Mouse (Mus musculus) hindbrain, embryonic 16.5 days (tissue): ENCODE measurements around the gene Grid1. TPM values are rescaled to one million over a fixed set of nuclear protein-coding genes. Genes with fewer than 3 reads are reported as not detected.
A peak's percentile ranks its signal among the peaks of the same experiment; 100 is the strongest.

Source experiments
- ATAC-seq: fragments of 200-750 bp; cut with Nextera tagmentation; 2 replicates; pipeline ENCODE4 v1.8.0; 2017; ENCODE audit warnings: moderate TSS enrichment, moderate library complexity
- H3K27ac ChIP-seq: fragments of 300-500 bp; sonication (generic); 2 replicates; pipeline ENCODE4 v1.5.1; 2014; ENCODE audit warnings: low read depth, mild to moderate bottlenecking, control low read depth, low read length, moderate library complexity
- H3K27me3 ChIP-seq: fragments of 300-500 bp; sonication (generic); replicated peaks from 2 replicates; pipeline ENCODE4 v1.6.1; 2014; ENCODE audit warnings: low read length; ENCODE audit not compliant: control insufficient read depth, insufficient read depth
- H3K36me3 ChIP-seq: fragments of 300-500 bp; sonication (generic); 2 replicates; pipeline ENCODE4 v1.6.1; 2014; ENCODE audit warnings: mild to moderate bottlenecking, low read length, moderate library complexity, mixed read lengths; ENCODE audit not compliant: control insufficient read depth, insufficient read depth
- H3K4me1 ChIP-seq: fragments of 300-500 bp; sonication (generic); 2 replicates; pipeline ENCODE4 v1.6.1; 2014; ENCODE audit warnings: low read depth, low read length; ENCODE audit not compliant: control insufficient read depth, insufficient read depth
- H3K4me2 ChIP-seq: fragments of 300-500 bp; sonication (generic); 2 replicates; pipeline ENCODE4 v1.6.1; 2014; ENCODE audit warnings: mild to moderate bottlenecking, low read length, control low read depth, moderate library complexity
- H3K4me3 ChIP-seq: fragments of 300-500 bp; sonication (generic); 2 replicates; pipeline ENCODE4 v1.5.1; 2014; ENCODE audit warnings: mild to moderate bottlenecking, low read length, control low read depth, moderate library complexity
- H3K9ac ChIP-seq: fragments of 300-500 bp; sonication (generic); 2 replicates; pipeline ENCODE4 v1.6.1; 2014; ENCODE audit warnings: low read depth, mild to moderate bottlenecking, control low read depth, low read length, moderate library complexity
- H3K9me3 ChIP-seq: fragments of 300-500 bp; sonication (generic); 2 replicates; pipeline ENCODE4 v1.6.1; 2014; ENCODE audit warnings: mild to moderate bottlenecking, low read length, moderate library complexity; ENCODE audit not compliant: control insufficient read depth
- WGBS: fragments of 180-500 bp; shearing (Covaris S2); extraction: QIAGEN DNeasy Blood & Tissue Kit; methylation state at CpG from one replicate; pipeline ENCODE4 v1.1.7; 2014; 5-methylcytosine and 5-hydroxymethylcytosine counted together
- polyA plus RNA-seq: library from polyadenylated mRNA; unstranded; fragments of >200 nt; fragmentation: Nextera tagmentation; extraction: Ambion mirVana; gene quantifications from 2 replicates; pipeline ENCODE4 v1.2.1, GENCODE M21; 2015

The Grid1 gene
- polyA plus RNA-seq, 1 experiment from 2014 or later: 7.1 TPM

- WGBS: 54% methylated on average over 4 of the region's 5 CpGs
- Histone ChIP-seq H3K9ac (no peak overlapping the region), H3K4me3 (no peak overlapping the region), H3K36me3 (no peaks in the 10 kb centered on the region), H3K4me1 (no peaks in the 10 kb centered on the region), H3K9me3 (no peaks in the 10 kb centered on the region), H3K4me2 (no peak overlapping the region), H3K27ac (no peak overlapping the region), H3K27me3 (no peaks in the 10 kb centered on the region)
- no peak for ATAC-seq
These were observed 682.4 kb downstream of the Grid1 start for GRCm38 (mm10) chr14:35502324-35502723.

- Histone ChIP-seq H3K27me3 (no peaks in the 10 kb centered on the region), H3K9ac (no peak overlapping the region)
These were observed 699.5 kb downstream of the Grid1 start for GRCm38 (mm10) chr14:35519402-35519801.

GRCm38 (mm10) chr14:35538835-35539234 lies 718.9 kb downstream of the Grid1 start:
- no peaks in the 10 kb centered on the region for H3K4me1 ChIP-seq
- H3K36me3 ChIP-seq: no peaks in the 10 kb centered on the region
- no peak overlapping the region for H3K4me2 ChIP-seq
- 74% methylated on average over 3 of the region's 3 CpGs for WGBS
- H3K27me3 ChIP-seq: no peaks in the 10 kb centered on the region
- no peak overlapping the region for H3K4me3 ChIP-seq
- ATAC-seq: no peak
- H3K27ac ChIP-seq: no peak overlapping the region
- no peak overlapping the region for H3K9ac ChIP-seq
- H3K9me3 ChIP-seq: no peaks in the 10 kb centered on the region

More at GRCm38 (mm10) chr14:35519402-35519801, 699.5 kb downstream of the Grid1 start:
- Histone ChIP-seq H3K27ac (no peak overlapping the region), H3K36me3 (no peaks in the 10 kb centered on the region), H3K4me2 (no peak overlapping the region), H3K9me3 (no peaks in the 10 kb centered on the region), H3K4me1 (no peaks in the 10 kb centered on the region), H3K4me3 (no peak overlapping the region)
- ATAC-seq: no peak

- Histone ChIP-seq H3K27me3 (no peaks in the 10 kb centered on the region), H3K9ac (no peak overlapping the region), H3K4me3 (no peak overlapping the region), H3K27ac (no peak overlapping the region), H3K36me3 (no peaks in the 10 kb centered on the region), H3K4me2 (no peak overlapping the region), H3K4me1 (no peaks in the 10 kb centered on the region), H3K9me3 (no peaks in the 10 kb centered on the region)
- WGBS: 41% methylated on average over 4 of the region's 4 CpGs
- peak; percentile 68 for ATAC-seq
These were observed 721.5 kb downstream of the Grid1 start for GRCm38 (mm10) chr14:35541254-35541991.

GRCm38 (mm10) chr14:35541992-35542380 lies 722.1 kb downstream of the Grid1 start:
- no peaks in the 10 kb centered on the region for H3K4me1 ChIP-seq
- H3K9me3 ChIP-seq: no peaks in the 10 kb centered on the region
- H3K36me3 ChIP-seq: no peaks in the 10 kb centered on the region
- H3K27ac ChIP-seq: no peak overlapping the region
- no peak for ATAC-seq
- no peak overlapping the region for H3K9ac ChIP-seq
- H3K27me3 ChIP-seq: no peaks in the 10 kb centered on the region
- H3K4me3 ChIP-seq: no peak overlapping the region
- WGBS: 76% methylated on average over 1 of the region's 1 CpGs
- no peak overlapping the region for H3K4me2 ChIP-seq

- H3K4me3 ChIP-seq: no peak overlapping the region
- peak; percentile 42; the same call in 1 of the 2 replicates for ATAC-seq
- H3K36me3 ChIP-seq: no peaks in the 10 kb centered on the region
- H3K4me1 ChIP-seq: no peaks in the 10 kb centered on the region
- H3K9ac ChIP-seq: no peak overlapping the region
- no peaks in the 10 kb centered on the region for H3K9me3 ChIP-seq
- 70% methylated on average over 3 of the region's 3 CpGs for WGBS
- no peak overlapping the region for H3K4me2 ChIP-seq
- H3K27ac ChIP-seq: no peak overlapping the region
- no peaks in the 10 kb centered on the region for H3K27me3 ChIP-seq
These were observed 734.4 kb downstream of the Grid1 start for GRCm38 (mm10) chr14:35554288-35554687.

- Histone ChIP-seq H3K27ac (no peak overlapping the region), H3K9me3 (no peaks in the 10 kb centered on the region), H3K4me1 (no peaks in the 10 kb centered on the region), H3K4me3 (no peak overlapping the region), H3K9ac (no peak overlapping the region), H3K4me2 (no peak overlapping the region), H3K27me3 (no peaks in the 10 kb centered on the region), H3K36me3 (no peaks in the 10 kb centered on the region)
- ATAC-seq: no peak
- WGBS: 87% methylated on average over 3 of the region's 3 CpGs
These were observed 741.5 kb downstream of the Grid1 start for GRCm38 (mm10) chr14:35561244-35561893.

GRCm38 (mm10) chr14:35572991-35573502 lies 753.1 kb downstream of the Grid1 start:
- no peak for ATAC-seq
- WGBS: 74% methylated on average over 4 of the region's 4 CpGs
- H3K4me1 ChIP-seq: no peaks in the 10 kb centered on the region; the same call in 1 of the 2 replicates
- H3K4me2 ChIP-seq: no peak overlapping the region
- H3K9me3 ChIP-seq: no peaks in the 10 kb centered on the region
- H3K9ac ChIP-seq: no peak overlapping the region
- no peaks in the 10 kb centered on the region for H3K27me3 ChIP-seq
- H3K4me3 ChIP-seq: no peak overlapping the region
- H3K36me3 ChIP-seq: no peaks in the 10 kb centered on the region; the same call in 1 of the 2 replicates
- no peak overlapping the region for H3K27ac ChIP-seq

- ATAC-seq: no peak
- Histone ChIP-seq H3K36me3 (no peaks in the 10 kb centered on the region; the same call in 1 of the 2 replicates), H3K4me2 (no peak overlapping the region), H3K9me3 (no peaks in the 10 kb centered on the region), H3K27me3 (no peaks in the 10 kb centered on the region), H3K9ac (no peak overlapping the region), H3K27ac (no peak overlapping the region), H3K4me3 (no peak overlapping the region), H3K4me1 (no peaks in the 10 kb centered on the region; the same call in 1 of the 2 replicates)
- WGBS: 78% methylated on average over 2 of the region's 2 CpGs
These were observed 754.6 kb downstream of the Grid1 start for GRCm38 (mm10) chr14:35574489-35574888.
